Mouse (Mus musculus): Measurements from ENCODE around the gene Fam76b. TPM values are rescaled to one million over a fixed set of nuclear protein-coding genes. Genes with fewer than 3 reads are reported as not detected.
"Not testable (repeated sequence)": the region's sequence is repeated elsewhere in the genome, so short reads cannot be mapped to it uniquely, and the experiment has no call there.

Fam76b gene
- total RNA-seq (2014; fragmentation: Nextera tagmentation) (74.5 and 81.2 TPM in 2 replicates), total RNA-seq (2017) (74.1 and 87.0 TPM in 2 replicates), polyA plus RNA-seq (2012) (20.9 and 25.3 TPM in 2 replicates)

GRCm38 (mm10) chr9:13827406-13828086, at the start of gene Fam76b:
Gene Fam76b, plus strand, starts transcription at chr9:13827716.
- peaks cover 32% of the 10 kb centered on the region for H3K4me1 ChIP-seq (ENCODE audit: insufficient read depth, low read depth, low read length)
- H3K4me3 ChIP-seq (ENCODE audit: low read depth, low read length), result peak within 1 kb of the TSS; percentile 82
- peaks cover 46% of the 10 kb centered on the region for H3K36me3 ChIP-seq (replicated peaks)
- H3K9me3 ChIP-seq (replicated peaks), result no peaks in the 10 kb centered on the region
- peak; percentile 82 for ATAC-seq (ENCODE audit: extremely low read depth, insufficient number of reproducible peaks, low FRiP score, poor library complexity, severe bottlenecking)
- TF ChIP-seq POLR2AphosphoS5 (IDR thresholded peaks at IDR 0.05; ENCODE audit: insufficient replicate concordance, low read depth, low read length), result no peak
- TF ChIP-seq GATA1 (IDR thresholded peaks at IDR 0.05; ENCODE audit: borderline replicate concordance, low read length), result no peak
- no peak for TF ChIP-seq CTCF (IDR thresholded peaks at IDR 0.05; ENCODE audit: low read depth, low read length)
- TF ChIP-seq GATA2 (IDR thresholded peaks at IDR 0.05; ENCODE audit: borderline replicate concordance, low read depth, low read length), result no peak
- no peak for TF ChIP-seq TAL1 (conservative IDR thresholded peaks at IDR 0.05; ENCODE audit: low read depth, low read length)
- H3K27me3 ChIP-seq (ENCODE audit: insufficient read depth, low read length), result no peaks in the 10 kb centered on the region
- DNase-seq (ENCODE audit: low spot score), result peak; percentile 96

- ATAC-seq (ENCODE audit: extremely low read depth, insufficient number of reproducible peaks, low FRiP score, poor library complexity, severe bottlenecking) (no peak), DNase-seq (ENCODE audit: low spot score) (no peak)
- Histone ChIP-seq H3K36me3 (replicated peaks) (peaks cover 47% of the 10 kb centered on the region), H3K9me3 (replicated peaks) (no peaks in the 10 kb centered on the region; the same call in 1 of the 2 replicates), H3K27me3 (ENCODE audit: insufficient read depth, low read length) (no peaks in the 10 kb centered on the region), H3K4me3 (ENCODE audit: low read depth, low read length) (no peak overlapping the region), H3K4me1 (ENCODE audit: insufficient read depth, low read depth, low read length) (no peaks in the 10 kb centered on the region)
- TF ChIP-seq TAL1 (conservative IDR thresholded peaks at IDR 0.05; ENCODE audit: low read depth, low read length) (no peak), POLR2AphosphoS5 (IDR thresholded peaks at IDR 0.05; ENCODE audit: insufficient replicate concordance, low read depth, low read length) (no peak), GATA2 (IDR thresholded peaks at IDR 0.05; ENCODE audit: borderline replicate concordance, low read depth, low read length) (no peak), CTCF (IDR thresholded peaks at IDR 0.05; ENCODE audit: low read depth, low read length) (no peak), GATA1 (IDR thresholded peaks at IDR 0.05; ENCODE audit: borderline replicate concordance, low read length) (no peak)
Observed at GRCm38 (mm10) chr9:13781985-13782384, 45.5 kb upstream of the Fam76b start.

- H3K9me3 ChIP-seq (replicated peaks); H3K4me1 ChIP-seq (ENCODE audit: insufficient read depth, low read depth, low read length); H3K4me3 ChIP-seq (ENCODE audit: low read depth, low read length); DNase-seq (ENCODE audit: low spot score); H3K27me3 ChIP-seq (ENCODE audit: insufficient read depth, low read length); ATAC-seq (ENCODE audit: extremely low read depth, insufficient number of reproducible peaks, low FRiP score, poor library complexity, severe bottlenecking): not testable (repeated sequence)
- H3K36me3 ChIP-seq (replicated peaks), result peaks cover 78% of the 10 kb centered on the region
Observed at GRCm38 (mm10) chr9:13790864-13791263, 36.7 kb upstream of the Fam76b start.

GRCm38 (mm10) chr9:13794302-13794701, 33.2 kb upstream of the Fam76b start:
- peaks cover 74% of the 10 kb centered on the region for H3K36me3 ChIP-seq (replicated peaks)
- H3K4me1 ChIP-seq (ENCODE audit: insufficient read depth, low read depth, low read length), result no peaks in the 10 kb centered on the region
- no peak for TF ChIP-seq GATA2 (IDR thresholded peaks at IDR 0.05; ENCODE audit: borderline replicate concordance, low read depth, low read length)
- no peak for TF ChIP-seq POLR2AphosphoS5 (IDR thresholded peaks at IDR 0.05; ENCODE audit: insufficient replicate concordance, low read depth, low read length)
- no peak for TF ChIP-seq GATA1 (IDR thresholded peaks at IDR 0.05; ENCODE audit: borderline replicate concordance, low read length)
- TF ChIP-seq CTCF (IDR thresholded peaks at IDR 0.05; ENCODE audit: low read depth, low read length), result no peak
- no peak for TF ChIP-seq TAL1 (conservative IDR thresholded peaks at IDR 0.05; ENCODE audit: low read depth, low read length)
- H3K9me3 ChIP-seq (replicated peaks), result no peaks in the 10 kb centered on the region
- H3K4me3 ChIP-seq (ENCODE audit: low read depth, low read length), result no peak overlapping the region
- no peak for DNase-seq (ENCODE audit: low spot score)
- H3K27me3 ChIP-seq (ENCODE audit: insufficient read depth, low read length), result no peaks in the 10 kb centered on the region
- ATAC-seq (ENCODE audit: extremely low read depth, insufficient number of reproducible peaks, low FRiP score, poor library complexity, severe bottlenecking), result no peak

GRCm38 (mm10) chr9:13794756-13795155, 32.8 kb upstream of the Fam76b start:
- DNase-seq (ENCODE audit: low spot score), result no peak
- Histone ChIP-seq H3K27me3 (ENCODE audit: insufficient read depth, low read length) (no peaks in the 10 kb centered on the region), H3K4me1 (ENCODE audit: insufficient read depth, low read depth, low read length) (no peaks in the 10 kb centered on the region), H3K4me3 (ENCODE audit: low read depth, low read length) (no peak overlapping the region), H3K9me3 (replicated peaks) (no peaks in the 10 kb centered on the region), H3K36me3 (replicated peaks) (peaks cover 74% of the 10 kb centered on the region)
- no peak for ATAC-seq (ENCODE audit: extremely low read depth, insufficient number of reproducible peaks, low FRiP score, poor library complexity, severe bottlenecking)
- TF ChIP-seq TAL1 (conservative IDR thresholded peaks at IDR 0.05; ENCODE audit: low read depth, low read length), result no peak
- no peak for TF ChIP-seq CTCF (IDR thresholded peaks at IDR 0.05; ENCODE audit: low read depth, low read length)
- no peak for TF ChIP-seq GATA1 (IDR thresholded peaks at IDR 0.05; ENCODE audit: borderline replicate concordance, low read length)
- TF ChIP-seq POLR2AphosphoS5 (IDR thresholded peaks at IDR 0.05; ENCODE audit: insufficient replicate concordance, low read depth, low read length), result no peak
- no peak for TF ChIP-seq GATA2 (IDR thresholded peaks at IDR 0.05; ENCODE audit: borderline replicate concordance, low read depth, low read length)

- H3K36me3 ChIP-seq (replicated peaks), result peaks cover 80% of the 10 kb centered on the region
- H3K4me3 ChIP-seq (ENCODE audit: low read depth, low read length), result no peak overlapping the region
- DNase-seq (ENCODE audit: low spot score) (no peak), ATAC-seq (ENCODE audit: extremely low read depth, insufficient number of reproducible peaks, low FRiP score, poor library complexity, severe bottlenecking) (no peak)
- H3K4me1 ChIP-seq (ENCODE audit: insufficient read depth, low read depth, low read length), result no peaks in the 10 kb centered on the region
- no peaks in the 10 kb centered on the region for H3K27me3 ChIP-seq (ENCODE audit: insufficient read depth, low read length)
- TF ChIP-seq POLR2AphosphoS5 (IDR thresholded peaks at IDR 0.05; ENCODE audit: insufficient replicate concordance, low read depth, low read length) (no peak), CTCF (IDR thresholded peaks at IDR 0.05; ENCODE audit: low read depth, low read length) (no peak), GATA2 (IDR thresholded peaks at IDR 0.05; ENCODE audit: borderline replicate concordance, low read depth, low read length) (no peak), GATA1 (IDR thresholded peaks at IDR 0.05; ENCODE audit: borderline replicate concordance, low read length) (no peak), TAL1 (conservative IDR thresholded peaks at IDR 0.05; ENCODE audit: low read depth, low read length) (no peak)
- no peaks in the 10 kb centered on the region for H3K9me3 ChIP-seq (replicated peaks)
Observed at GRCm38 (mm10) chr9:13804480-13804879, 23.0 kb upstream of the Fam76b start.
